Mouse (Mus musculus): Measurements from ENCODE around the gene Nup107. TPM values are rescaled to one million over a fixed set of nuclear protein-coding genes. Genes with fewer than 3 reads are reported as not detected.

Nup107 gene
- total RNA-seq (2017): 45.9 and 50.0 TPM in 2 replicates

DNA sequence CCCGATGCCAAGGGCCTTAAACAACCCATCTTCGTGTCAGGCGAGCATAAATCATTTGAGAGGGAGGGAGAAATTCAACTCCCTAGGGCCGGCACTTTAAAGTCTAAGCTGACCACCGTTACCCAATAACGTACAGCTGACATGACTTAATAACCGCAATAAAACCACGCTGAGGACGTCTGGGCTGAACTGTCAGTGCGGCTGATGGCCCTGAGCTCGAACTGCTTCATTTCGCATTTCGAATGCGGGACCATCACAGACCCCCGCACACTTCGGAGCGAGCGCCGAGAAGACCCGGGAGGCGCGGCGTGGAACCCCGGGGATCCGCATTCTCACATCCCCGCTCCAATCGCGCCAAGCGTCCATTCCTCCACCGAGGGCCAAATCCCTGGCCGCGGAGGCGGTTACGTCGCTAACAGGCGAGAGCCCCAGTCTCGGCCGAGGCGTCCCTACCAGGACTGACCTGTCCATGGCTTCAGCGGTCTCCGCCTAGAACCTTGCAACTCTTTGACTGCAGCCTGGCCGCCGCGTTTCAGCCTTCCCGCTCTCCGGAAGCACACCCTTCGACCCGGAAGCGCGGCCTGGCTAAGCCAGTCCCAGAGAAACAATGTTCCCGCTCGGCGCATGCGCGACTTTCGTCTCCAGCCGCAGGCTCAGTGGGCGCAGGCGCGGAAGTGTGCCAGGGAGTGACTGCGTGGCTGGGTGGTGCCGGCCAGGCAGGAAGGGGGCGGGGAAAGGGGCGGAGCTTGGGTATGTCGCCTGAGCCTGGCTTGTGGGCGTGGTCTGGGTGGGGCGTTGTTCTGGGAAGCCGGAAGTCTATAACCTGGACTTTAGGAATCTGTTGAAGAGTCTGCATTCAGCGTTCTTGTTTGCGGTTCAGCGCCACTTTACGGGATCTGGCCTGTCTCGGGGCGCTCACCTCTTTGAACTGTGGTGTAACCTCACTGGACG, at the start of gene Nup107:
Nup107 (minus strand) TSS at position 565 of the 951 bp plus-strand sequence.
- peak; percentile 93 for ATAC-seq (ENCODE audit: extremely low read depth, insufficient number of reproducible peaks, low FRiP score, poor library complexity, severe bottlenecking)

DNA sequence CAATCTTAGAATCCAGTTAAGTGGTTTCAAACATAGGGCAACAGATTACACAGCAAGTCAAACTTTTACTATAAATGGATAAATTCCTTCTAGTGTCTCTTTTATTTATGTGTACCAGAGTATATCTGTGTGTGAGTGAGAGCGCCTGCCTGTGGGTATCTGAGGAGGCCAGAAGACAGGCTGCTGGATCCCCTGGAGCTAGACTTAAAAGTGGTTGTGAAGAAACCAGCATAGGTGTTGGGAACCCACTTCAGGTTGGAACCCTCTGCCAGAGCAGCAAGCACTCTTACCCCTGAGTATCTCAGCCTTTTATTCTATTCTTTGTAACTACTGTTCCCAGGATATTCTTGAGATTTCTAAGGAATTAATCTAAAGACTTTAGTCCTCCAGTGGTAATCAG, 49.3 kb upstream of the Nup107 start:
- no peak for ATAC-seq (ENCODE audit: extremely low read depth, insufficient number of reproducible peaks, low FRiP score, poor library complexity, severe bottlenecking)

DNA sequence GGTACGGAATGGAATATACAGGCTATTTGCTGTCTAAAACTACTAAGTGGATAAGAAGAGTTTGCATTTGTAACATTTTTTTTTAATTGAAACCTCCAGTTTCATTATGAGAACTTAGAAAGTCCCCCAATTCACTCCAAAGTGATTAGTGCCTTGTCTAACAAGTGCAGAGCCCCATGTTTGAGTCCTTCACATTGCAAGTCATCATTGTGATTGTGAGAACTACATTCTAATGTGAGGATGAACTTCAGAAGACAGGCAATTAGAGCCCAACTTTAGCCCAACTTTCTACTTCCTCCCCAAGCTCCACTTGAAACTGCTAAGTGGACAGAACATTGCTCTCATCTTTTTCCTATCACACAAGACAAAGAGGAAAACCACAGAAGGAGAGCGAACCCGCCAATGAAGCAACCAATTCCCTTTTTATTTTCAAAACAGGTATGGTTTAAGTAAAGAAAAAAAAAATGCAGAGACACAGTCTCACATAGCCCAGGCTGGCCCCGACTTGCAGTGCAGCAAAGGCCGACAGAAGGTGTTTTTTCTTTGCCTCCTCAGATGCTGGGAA, 48.0 kb upstream of the Nup107 start:
- no peak for ATAC-seq (ENCODE audit: extremely low read depth, insufficient number of reproducible peaks, low FRiP score, poor library complexity, severe bottlenecking)

- ATAC-seq (ENCODE audit: extremely low read depth, insufficient number of reproducible peaks, low FRiP score, poor library complexity, severe bottlenecking): no peak
These were observed 47.2 kb upstream of the Nup107 start for GRCm38 (mm10) chr10:117839737-117840136.

GRCm38 (mm10) chr10:117838924-117839323, 46.4 kb upstream of the Nup107 start:
- peak; percentile 48; the same call in 1 of the 2 replicates for ATAC-seq (ENCODE audit: extremely low read depth, insufficient number of reproducible peaks, low FRiP score, poor library complexity, severe bottlenecking)

- peak; percentile 72 for ATAC-seq (ENCODE audit: extremely low read depth, insufficient number of reproducible peaks, low FRiP score, poor library complexity, severe bottlenecking)
These were observed 43.8 kb upstream of the Nup107 start for GRCm38 (mm10) chr10:117836354-117836753.

- no peak for ATAC-seq (ENCODE audit: extremely low read depth, insufficient number of reproducible peaks, low FRiP score, poor library complexity, severe bottlenecking)
These were observed 42.9 kb upstream of the Nup107 start for GRCm38 (mm10) chr10:117835453-117835852.

DNA sequence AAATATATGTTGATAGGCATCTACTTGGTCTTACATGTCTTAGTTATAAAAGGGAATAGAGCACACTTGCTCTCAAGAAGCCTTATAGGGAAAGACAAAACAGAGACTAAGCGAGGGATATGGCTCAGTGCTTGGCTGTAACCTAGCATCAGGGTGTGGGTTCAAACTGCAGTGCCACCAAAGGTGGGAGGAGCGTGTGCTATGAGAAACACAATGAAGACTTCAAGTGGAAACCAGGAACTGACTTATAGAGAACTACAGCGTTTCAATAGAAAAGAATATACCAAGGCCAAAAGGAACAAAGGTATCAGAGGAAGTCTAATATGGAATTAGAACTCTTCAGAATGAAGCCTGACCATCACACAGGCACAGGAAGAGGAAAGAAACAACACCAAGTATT, 38.3 kb upstream of the Nup107 start:
- no peak for ATAC-seq (ENCODE audit: extremely low read depth, insufficient number of reproducible peaks, low FRiP score, poor library complexity, severe bottlenecking)

- ATAC-seq (ENCODE audit: extremely low read depth, insufficient number of reproducible peaks, low FRiP score, poor library complexity, severe bottlenecking): peak; percentile 59
These were observed 37.1 kb upstream of the Nup107 start for GRCm38 (mm10) chr10:117829472-117830155.

DNA sequence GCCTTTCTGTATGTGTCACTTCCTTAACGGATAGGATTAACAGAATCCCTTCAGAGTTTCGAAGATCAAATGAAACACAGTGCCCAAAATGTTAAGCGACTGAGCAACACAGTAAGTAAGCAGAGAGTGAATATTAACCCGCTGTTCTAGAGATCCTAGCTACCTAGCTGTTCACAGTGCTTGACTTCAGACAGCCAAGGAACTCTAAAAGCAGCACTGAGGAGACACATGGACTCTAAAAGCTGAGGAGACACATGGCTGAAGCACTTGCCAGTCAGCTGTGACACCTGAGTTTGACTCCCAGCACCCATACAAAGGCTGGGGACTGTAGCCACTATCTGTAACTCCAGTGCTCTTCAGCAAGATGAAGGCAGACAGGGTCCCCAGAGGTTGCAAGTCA, 36.5 kb upstream of the Nup107 start:
- ATAC-seq (ENCODE audit: extremely low read depth, insufficient number of reproducible peaks, low FRiP score, poor library complexity, severe bottlenecking): no peak

DNA sequence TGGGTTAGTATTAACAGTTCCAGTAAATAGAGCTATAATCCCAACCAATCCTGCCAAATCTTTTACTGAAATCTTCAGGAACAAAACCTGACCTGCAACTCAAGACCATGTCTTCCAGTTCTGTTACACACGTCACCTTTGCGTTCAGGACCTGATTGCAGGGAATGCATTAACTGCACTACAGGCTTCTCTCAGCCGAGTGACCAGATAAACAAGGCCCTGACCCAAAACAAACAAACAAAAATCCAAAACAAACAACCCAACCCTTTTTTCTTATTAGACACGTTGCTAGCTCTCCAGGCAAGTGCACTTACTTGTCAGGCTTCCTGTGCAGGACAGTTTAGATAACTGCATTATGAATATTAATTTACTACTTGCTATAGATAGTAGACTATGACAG, 36.0 kb upstream of the Nup107 start:
- ATAC-seq (ENCODE audit: extremely low read depth, insufficient number of reproducible peaks, low FRiP score, poor library complexity, severe bottlenecking): no peak

DNA sequence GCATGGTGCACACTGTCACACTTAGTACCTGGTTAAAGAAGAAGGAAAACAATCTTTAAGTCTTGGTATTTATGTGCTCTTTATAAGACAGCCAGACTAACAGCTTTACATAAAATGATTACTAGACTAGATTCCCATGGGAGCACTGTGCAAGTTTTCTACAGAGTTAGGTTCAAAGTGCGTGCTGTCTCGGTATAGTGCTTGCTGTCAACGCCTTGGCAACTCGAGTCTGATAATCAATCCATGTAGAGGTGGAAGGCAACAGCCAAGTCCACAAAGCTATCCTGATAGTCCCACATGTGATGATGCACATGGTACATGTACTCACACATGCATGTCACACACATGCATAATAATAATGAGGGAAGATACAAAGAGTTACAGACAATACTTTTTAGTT, 32.1 kb upstream of the Nup107 start:
- ATAC-seq (ENCODE audit: extremely low read depth, insufficient number of reproducible peaks, low FRiP score, poor library complexity, severe bottlenecking): no peak

DNA sequence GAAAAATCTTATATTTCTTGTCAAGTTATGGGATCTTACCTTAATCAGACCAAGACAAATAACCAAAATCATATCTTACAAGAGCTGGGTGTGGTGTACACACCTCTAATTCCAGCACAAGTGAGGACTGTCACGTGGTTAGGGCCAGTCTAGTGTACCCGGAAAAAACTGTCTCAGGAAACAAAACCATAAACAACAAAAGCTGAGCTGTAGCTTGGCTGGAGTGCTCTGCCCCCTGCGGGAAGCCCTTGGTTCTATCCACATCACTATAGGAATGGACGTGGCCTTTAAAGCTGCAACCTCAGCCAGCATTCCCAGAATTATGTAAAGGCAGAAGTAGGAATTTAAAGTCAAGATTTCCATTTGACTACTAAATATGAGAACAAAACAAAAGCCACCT, 31.6 kb upstream of the Nup107 start:
- ATAC-seq (ENCODE audit: extremely low read depth, insufficient number of reproducible peaks, low FRiP score, poor library complexity, severe bottlenecking): no peak

DNA sequence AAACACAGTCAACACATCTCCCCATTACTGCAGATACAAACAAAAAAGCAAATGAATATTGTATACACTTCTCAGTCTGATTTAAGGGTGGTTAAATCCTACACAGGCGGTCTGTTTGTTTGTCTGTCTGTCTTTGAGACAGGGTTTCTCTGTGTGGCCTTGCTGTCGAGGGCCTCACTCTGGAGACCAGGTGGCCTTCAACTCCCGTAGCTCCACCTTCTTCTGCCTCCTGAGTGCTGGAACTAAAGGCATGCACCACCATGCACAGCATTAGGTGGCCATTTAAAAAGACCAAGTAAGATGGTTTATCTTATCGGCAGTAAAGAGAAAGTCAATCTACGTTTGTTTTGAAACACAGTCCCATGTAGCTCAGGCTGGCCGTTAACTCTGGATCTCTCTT, 30.8 kb upstream of the Nup107 start:
- ATAC-seq (ENCODE audit: extremely low read depth, insufficient number of reproducible peaks, low FRiP score, poor library complexity, severe bottlenecking): no peak

DNA sequence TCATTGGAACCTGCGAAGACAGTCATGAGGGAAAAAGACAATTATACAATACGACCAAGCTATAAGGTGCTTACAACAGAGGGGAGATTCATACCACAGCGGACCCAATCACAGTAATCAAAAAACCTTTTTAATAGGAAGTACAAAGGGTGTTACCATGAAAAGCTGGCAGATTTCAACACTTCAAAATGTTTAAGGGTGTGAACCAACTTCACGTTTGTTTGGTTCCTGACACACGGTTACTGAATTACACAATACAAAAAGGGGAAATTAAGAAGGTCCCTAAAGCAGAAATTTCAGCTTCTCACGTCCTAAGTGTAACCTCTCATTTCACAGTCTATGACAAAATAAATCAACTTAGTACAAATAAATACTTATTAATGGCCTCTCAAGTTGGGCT, 26.1 kb upstream of the Nup107 start:
- peak; percentile 82 for ATAC-seq (ENCODE audit: extremely low read depth, insufficient number of reproducible peaks, low FRiP score, poor library complexity, severe bottlenecking)

DNA sequence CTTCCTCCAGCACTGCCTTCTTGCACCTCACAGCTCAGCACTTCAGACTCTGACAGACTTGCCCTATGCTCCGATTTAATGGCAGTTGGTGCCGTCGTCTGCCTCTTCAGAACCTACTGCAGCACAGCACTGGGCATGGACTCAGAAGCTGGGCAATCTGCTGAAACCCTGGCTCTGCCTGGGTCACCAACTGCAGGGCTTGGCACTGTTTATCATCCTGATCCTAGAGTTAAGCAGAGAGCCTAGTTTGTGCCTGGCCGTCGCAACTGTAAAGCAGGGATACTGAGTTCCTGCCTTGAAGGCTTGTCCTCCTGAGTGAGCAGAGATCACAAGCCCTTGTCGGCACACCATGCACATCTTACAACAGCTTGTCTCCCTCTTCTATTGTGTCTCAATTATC, 24.2 kb upstream of the Nup107 start:
- no peak for ATAC-seq (ENCODE audit: extremely low read depth, insufficient number of reproducible peaks, low FRiP score, poor library complexity, severe bottlenecking)

GRCm38 (mm10) chr10:117812501-117812900, 20.0 kb upstream of the Nup107 start:
- ATAC-seq (ENCODE audit: extremely low read depth, insufficient number of reproducible peaks, low FRiP score, poor library complexity, severe bottlenecking): no peak

GRCm38 (mm10) chr10:117811555-117811954, 19.1 kb upstream of the Nup107 start:
- no peak for ATAC-seq (ENCODE audit: extremely low read depth, insufficient number of reproducible peaks, low FRiP score, poor library complexity, severe bottlenecking)

- ATAC-seq (ENCODE audit: extremely low read depth, insufficient number of reproducible peaks, low FRiP score, poor library complexity, severe bottlenecking): no peak
These were observed 18.0 kb upstream of the Nup107 start for GRCm38 (mm10) chr10:117810506-117810905.

DNA sequence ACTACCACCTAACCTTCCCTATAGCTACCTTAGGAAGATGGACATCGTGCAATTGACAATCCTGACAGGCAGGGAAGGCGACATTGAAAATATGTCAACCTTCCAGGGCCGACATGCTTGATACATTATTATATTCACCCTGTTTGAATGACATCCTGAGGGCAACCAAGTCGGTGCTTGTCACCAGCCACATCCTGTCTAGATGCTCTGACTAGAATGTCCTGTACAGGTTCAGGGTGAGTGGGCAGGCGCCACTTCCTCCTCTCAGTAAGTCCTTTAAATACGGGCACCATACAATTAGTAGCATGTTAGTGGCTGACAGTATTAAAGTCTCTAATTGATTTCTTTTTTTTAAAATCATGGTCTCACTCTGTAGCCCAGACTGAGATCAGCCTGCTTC, 15.6 kb upstream of the Nup107 start:
- ATAC-seq (ENCODE audit: extremely low read depth, insufficient number of reproducible peaks, low FRiP score, poor library complexity, severe bottlenecking): peak; percentile 81
